Mouse (Mus musculus) midbrain, embryonic 11.5 days (tissue): ENCODE results near the gene Nlrp6. TPM values are rescaled to one million over a fixed set of nuclear protein-coding genes. Genes with fewer than 3 reads are reported as not detected.
"Not testable (repeated sequence)": the region's sequence is repeated elsewhere in the genome, so short reads cannot be mapped to it uniquely, and the experiment has no call there.

Source experiments
- ATAC-seq: fragments of 200-750 bp; cut with Nextera tagmentation; 2 replicates; pipeline ENCODE4 v1.8.0; 2017; ENCODE audit warnings: moderate TSS enrichment, moderate library complexity; ENCODE audit not compliant: low FRiP score
- DNase-seq: peaks from one replicate; pipeline ENCODE4 v3.0.0; 2015; ENCODE audit warnings: low spot score; ENCODE audit errors: missing footprints
- H3K27ac ChIP-seq: fragments of 300-500 bp; sonication (generic); 2 replicates; pipeline ENCODE4 v1.5.1; 2014; ENCODE audit warnings: low read depth, low read length
- H3K27me3 ChIP-seq: fragments of 300-500 bp; sonication (generic); 2 replicates; pipeline ENCODE4 v1.6.1; 2014; ENCODE audit warnings: mild to moderate bottlenecking, low read length, moderate library complexity, mixed read lengths; ENCODE audit not compliant: control insufficient read depth, insufficient read depth
- H3K36me3 ChIP-seq: fragments of 300-500 bp; sonication (generic); 2 replicates; pipeline ENCODE4 v1.6.1; 2014; ENCODE audit warnings: mild to moderate bottlenecking, low read length, moderate library complexity, mixed read lengths; ENCODE audit not compliant: control insufficient read depth, insufficient read depth
- H3K4me1 ChIP-seq: fragments of 300-500 bp; sonication (generic); 2 replicates; pipeline ENCODE4 v1.6.1; 2014; ENCODE audit warnings: low read length; ENCODE audit not compliant: control insufficient read depth, insufficient read depth
- H3K4me2 ChIP-seq: fragments of 300-500 bp; sonication (generic); 2 replicates; pipeline ENCODE4 v1.6.1; 2014; ENCODE audit warnings: mild to moderate bottlenecking, moderate library complexity
- H3K4me3 ChIP-seq: fragments of 300-500 bp; sonication (generic); 2 replicates; pipeline ENCODE4 v1.5.1; 2014; ENCODE audit warnings: low read depth, low read length
- H3K9ac ChIP-seq: fragments of 300-500 bp; sonication (generic); 2 replicates; pipeline ENCODE4 v1.6.1; 2014; ENCODE audit warnings: low read length
- H3K9me3 ChIP-seq: fragments of 300-500 bp; sonication (generic); 2 replicates; pipeline ENCODE4 v1.6.1; 2016; ENCODE audit warnings: low read length; ENCODE audit not compliant: control insufficient read depth
- WGBS: fragments of 180-500 bp; shearing (Covaris S2); extraction: QIAGEN DNeasy Blood & Tissue Kit; methylation state at CpG from one replicate; pipeline ENCODE4 v1.1.7; 2014; 5-methylcytosine and 5-hydroxymethylcytosine counted together
- polyA plus RNA-seq: library from polyadenylated mRNA; unstranded; fragments of >200 nt; fragmentation: Nextera tagmentation; extraction: Ambion mirVana; gene quantifications from 2 replicates; pipeline ENCODE4 v1.2.1, GENCODE M21; 2014

Gene Nlrp6
- polyA plus RNA-seq = 0.08 and 0.21 TPM in 2 replicates

- H3K4me3 ChIP-seq = no peak within 1 kb of the TSS
- H3K36me3 ChIP-seq = no peaks in the 10 kb centered on the region
- 73% methylated on average over 8 of the region's 8 CpGs for WGBS
- DNase-seq = peak; percentile 2
- ATAC-seq = no peak
- H3K27me3 ChIP-seq = peaks cover 44% of the 10 kb centered on the region
- H3K9ac ChIP-seq = no peak within 1 kb of the TSS
- H3K9me3 ChIP-seq = no peaks in the 10 kb centered on the region
- H3K4me1 ChIP-seq = peaks cover 12% of the 10 kb centered on the region
- no peak within 1 kb of the TSS for H3K4me2 ChIP-seq
- no peak within 1 kb of the TSS for H3K27ac ChIP-seq
These were observed at the start of gene Nlrp6 for GRCm38 (mm10) chr7:140920418-140921029. Gene Nlrp6, plus strand, starts transcription at chr7:140920902.

GRCm38 (mm10) chr7:140874224-140874623, 46.5 kb upstream of the Nlrp6 start:
- DNase-seq = no peak
- H3K27me3 ChIP-seq = no peaks in the 10 kb centered on the region
- ATAC-seq = no peak
- no peaks in the 10 kb centered on the region for H3K4me1 ChIP-seq
- H3K4me3 ChIP-seq = no peak overlapping the region
- no peak overlapping the region for H3K9ac ChIP-seq
- H3K9me3 ChIP-seq = no peaks in the 10 kb centered on the region
- H3K36me3 ChIP-seq = peaks cover 4% of the 10 kb centered on the region; the same call in 1 of the 2 replicates
- no peak overlapping the region for H3K27ac ChIP-seq
- H3K4me2 ChIP-seq = no peak overlapping the region
- 91% methylated on average over 4 of the region's 4 CpGs for WGBS

- H3K9ac ChIP-seq = no peak overlapping the region
- no peak overlapping the region for H3K27ac ChIP-seq
- whole genome bisulfite sequencing = 88% methylated on average over 6 of the region's 6 CpGs
- no peak overlapping the region for H3K4me3 ChIP-seq
- ATAC-seq (no peak), DNase-seq (no peak)
- peaks cover 4% of the 10 kb centered on the region; the same call in 1 of the 2 replicates for H3K36me3 ChIP-seq
- H3K9me3 ChIP-seq = no peaks in the 10 kb centered on the region
- H3K4me1 ChIP-seq = peaks cover 3% of the 10 kb centered on the region; the same call in 1 of the 2 replicates
- H3K27me3 ChIP-seq = no peaks in the 10 kb centered on the region
- no peak overlapping the region for H3K4me2 ChIP-seq
These were observed 43.3 kb upstream of the Nlrp6 start for GRCm38 (mm10) chr7:140877364-140877763.

- DNase-seq = no peak
- Histone ChIP-seq H3K36me3 (peaks cover 4% of the 10 kb centered on the region; the same call in 1 of the 2 replicates), H3K9me3 (no peaks in the 10 kb centered on the region), H3K27ac (no peak overlapping the region), H3K4me2 (no peak overlapping the region), H3K4me3 (no peak overlapping the region), H3K4me1 (peaks cover 8% of the 10 kb centered on the region), H3K27me3 (no peaks in the 10 kb centered on the region), H3K9ac (no peak overlapping the region)
- ATAC-seq = no peak
- WGBS = 92% methylated on average over 7 of the region's 7 CpGs
These were observed 41.3 kb upstream of the Nlrp6 start for GRCm38 (mm10) chr7:140879355-140879754.

GRCm38 (mm10) chr7:140880419-140880818, 40.3 kb upstream of the Nlrp6 start:
- Histone ChIP-seq H3K36me3 (peaks cover 4% of the 10 kb centered on the region; the same call in 1 of the 2 replicates), H3K4me1 (peaks cover 8% of the 10 kb centered on the region), H3K27me3 (no peaks in the 10 kb centered on the region), H3K27ac (no peak overlapping the region), H3K4me3 (no peak overlapping the region), H3K4me2 (no peak overlapping the region), H3K9ac (no peak overlapping the region), H3K9me3 (no peaks in the 10 kb centered on the region)
- no peak for DNase-seq
- no peak for ATAC-seq
- 91% methylated on average over 3 of the region's 3 CpGs for WGBS

GRCm38 (mm10) chr7:140880865-140881515, 39.7 kb upstream of the Nlrp6 start:
- ATAC-seq (no peak), DNase-seq (no peak)
- Histone ChIP-seq H3K27me3 (no peaks in the 10 kb centered on the region), H3K9me3 (no peaks in the 10 kb centered on the region), H3K4me2 (peak overlapping the region; percentile 85), H3K4me3 (peak overlapping the region; percentile 52), H3K36me3 (0 out of 2 replicates have a peak, but pooled peaks cover 2% of the 10 kb centered on the region), H3K27ac (no peak overlapping the region), H3K9ac (peak overlapping the region; percentile 49), H3K4me1 (peaks cover 8% of the 10 kb centered on the region)
- 35% methylated on average over 8 of the region's 8 CpGs for WGBS

GRCm38 (mm10) chr7:140881696-140882468, 38.8 kb upstream of the Nlrp6 start, which contains the start of the genes Psmd13 and Sirt3:
Gene Psmd13, plus strand, starts transcription at chr7:140881968.
Gene Sirt3, minus strand, starts transcription at chr7:140882309.
- peak; percentile 95 for ATAC-seq
- DNase-seq = peak; percentile 99
- Histone ChIP-seq H3K27ac (peak within 1 kb of the TSS; percentile 75), H3K4me1 (peaks cover 8% of the 10 kb centered on the region), H3K9me3 (no peaks in the 10 kb centered on the region), H3K9ac (peak within 1 kb of the TSS; percentile 49), H3K4me2 (peak within 1 kb of the TSS; percentile 85), H3K4me3 (peak within 1 kb of the TSS; percentile 52), H3K27me3 (no peaks in the 10 kb centered on the region), H3K36me3 (no peaks in the 10 kb centered on the region)
- under 1% methylated on average over 59 of the region's 59 CpGs for WGBS

GRCm38 (mm10) chr7:140882469-140882803, 38.3 kb upstream of the Nlrp6 start:
- 1% methylated on average over 12 of the region's 12 CpGs for WGBS
- Histone ChIP-seq H3K4me1 (peaks cover 8% of the 10 kb centered on the region), H3K27me3 (no peaks in the 10 kb centered on the region), H3K9me3 (no peaks in the 10 kb centered on the region), H3K36me3 (no peaks in the 10 kb centered on the region), H3K4me2 (peak overlapping the region; percentile 85), H3K9ac (peak overlapping the region; percentile 49), H3K27ac (no peak overlapping the region), H3K4me3 (peak overlapping the region; percentile 52)
- DNase-seq (no peak), ATAC-seq (peak; percentile 70)

- not testable (repeated sequence) for H3K9me3 ChIP-seq, DNase-seq, H3K4me2 ChIP-seq, H3K27me3 ChIP-seq, H3K4me1 ChIP-seq, ATAC-seq, H3K9ac ChIP-seq, H3K4me3 ChIP-seq, H3K27ac ChIP-seq
- WGBS = 95% methylated on average over 16 of the region's 16 CpGs
- peaks cover 29% of the 10 kb centered on the region for H3K36me3 ChIP-seq
These were observed 30.1 kb upstream of the Nlrp6 start for GRCm38 (mm10) chr7:140890636-140891035.
